Mouse (Mus musculus) spleen, postnatal 10 days (tissue): ENCODE measurements around the gene Atpif1.
"Not testable (repeated sequence)": the region's sequence is repeated elsewhere in the genome, so short reads cannot be mapped to it uniquely, and the experiment has no call there.

Experiments used
- DNase-seq, 2 experiments: peaks; one replicate each; pipeline ENCODE4 v3.0.0; 2021 to 2022; ENCODE audit warnings: low spot score in 2 of 2

Gene Atpif1

DNA sequence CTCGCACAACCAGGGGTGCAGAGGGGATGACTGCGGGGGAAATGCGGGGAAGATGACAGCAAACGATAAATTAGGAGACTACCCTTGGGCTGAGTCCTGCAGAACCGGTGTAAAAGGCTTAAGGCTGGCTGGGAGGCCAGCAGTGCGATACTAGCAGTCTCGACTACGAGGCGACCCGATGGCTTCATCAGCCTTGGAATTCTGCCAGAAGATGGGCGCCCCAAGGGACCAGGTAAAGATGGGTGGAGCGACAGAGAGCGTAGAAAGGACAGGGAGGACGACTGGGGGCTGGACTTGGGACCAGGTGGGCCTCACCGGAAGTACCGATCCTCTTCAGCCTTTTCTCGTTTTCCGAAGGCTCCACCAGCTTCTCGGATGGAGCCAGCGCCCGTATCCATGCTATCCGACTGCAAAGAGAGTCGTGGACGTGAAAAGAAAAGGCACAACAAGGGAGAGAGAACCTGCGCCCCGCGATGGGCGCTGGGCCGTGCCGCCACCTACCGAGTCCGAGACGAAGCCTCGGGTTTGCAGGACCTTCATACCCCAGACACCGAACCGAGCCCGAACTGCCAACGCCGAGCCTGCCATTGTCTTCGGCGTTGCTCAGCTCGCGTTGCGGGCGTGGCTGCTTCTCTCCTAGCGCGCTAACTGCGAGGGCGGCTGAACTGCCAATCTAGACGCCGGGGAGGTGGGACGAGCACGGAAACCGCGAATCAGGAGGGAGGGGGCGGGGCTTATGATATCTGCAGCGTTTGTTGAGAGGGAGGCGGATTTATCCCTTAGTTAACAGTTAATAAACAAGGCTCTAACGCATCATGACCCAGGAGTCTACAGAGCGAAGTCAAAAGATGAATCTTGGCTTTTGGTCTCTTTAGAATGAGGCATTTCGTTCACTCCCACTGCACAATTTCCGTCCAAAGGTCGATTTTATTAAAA lies at the start of gene Atpif1:
TSS of gene Atpif1 (minus strand) at position 679 of the 936 bp plus-strand sequence.
- DNase-seq: peak; percentile 80 to 95

DNA sequence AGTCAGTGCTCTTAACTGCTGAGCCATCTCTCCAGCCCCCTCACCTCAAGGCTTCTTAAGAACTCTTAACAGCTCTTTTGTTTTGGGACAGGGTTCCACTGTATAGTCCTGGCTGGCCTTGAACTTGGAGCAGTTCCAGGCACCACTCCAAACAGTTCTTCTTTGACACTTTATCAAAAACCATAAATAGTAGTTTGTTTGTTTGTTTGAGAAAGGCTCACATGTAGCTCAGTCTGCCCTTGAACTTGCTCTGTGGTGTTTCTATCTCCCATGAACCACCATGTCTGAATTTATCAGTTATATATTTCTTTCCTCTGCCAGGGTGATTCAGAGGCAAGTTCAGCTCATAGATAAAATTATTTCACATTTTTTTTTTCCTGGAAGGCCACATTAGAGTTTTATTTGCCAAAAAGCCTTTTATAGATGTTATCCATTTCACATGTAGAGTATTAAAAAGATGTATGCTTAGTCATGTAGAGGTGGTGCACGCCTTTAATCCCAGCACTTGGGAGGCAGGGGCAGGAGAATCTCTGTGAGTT lies 41.4 kb upstream of the Atpif1 start:
- DNase-seq: no peak

DNA sequence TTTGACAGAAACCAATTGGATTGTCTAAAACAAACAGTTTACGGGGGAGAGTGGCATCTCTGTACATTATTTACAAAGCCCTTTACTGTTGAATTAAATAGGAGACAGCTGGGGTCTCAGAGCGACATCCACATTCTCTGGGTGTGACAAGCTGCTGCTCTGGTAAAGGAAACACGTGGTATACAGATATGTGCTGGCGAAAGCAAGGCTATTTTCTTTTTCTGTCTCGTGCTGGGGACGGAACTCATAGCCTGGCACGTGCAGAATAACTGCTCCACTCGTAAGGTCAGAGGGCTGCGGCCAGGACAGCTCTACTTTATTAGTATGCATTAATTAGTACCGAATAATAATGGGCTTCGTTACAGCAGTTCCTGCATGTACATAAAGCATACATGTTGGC lies 39.9 kb upstream of the Atpif1 start:
- no peak for DNase-seq

DNA sequence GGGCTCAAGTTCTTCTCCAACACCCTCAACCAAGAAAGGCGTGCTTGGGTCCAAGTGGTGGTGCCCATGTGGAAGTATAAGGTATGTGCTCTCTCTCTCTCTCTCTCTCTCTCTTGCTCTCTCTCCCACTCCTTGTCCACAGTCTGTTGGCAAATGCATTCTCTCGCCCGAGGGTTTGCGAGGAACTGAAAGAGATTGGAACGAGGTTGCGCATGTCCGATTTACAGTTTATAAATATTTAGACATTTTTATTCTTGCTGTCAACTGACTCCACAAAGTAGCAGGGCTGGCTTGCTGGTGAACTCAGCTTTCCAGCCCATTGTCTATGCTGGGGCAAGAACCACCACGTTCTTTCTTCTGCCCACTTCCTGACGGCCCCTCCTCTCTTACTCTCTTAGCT lies 37.7 kb upstream of the Atpif1 start:
- DNase-seq: no peak

DNA sequence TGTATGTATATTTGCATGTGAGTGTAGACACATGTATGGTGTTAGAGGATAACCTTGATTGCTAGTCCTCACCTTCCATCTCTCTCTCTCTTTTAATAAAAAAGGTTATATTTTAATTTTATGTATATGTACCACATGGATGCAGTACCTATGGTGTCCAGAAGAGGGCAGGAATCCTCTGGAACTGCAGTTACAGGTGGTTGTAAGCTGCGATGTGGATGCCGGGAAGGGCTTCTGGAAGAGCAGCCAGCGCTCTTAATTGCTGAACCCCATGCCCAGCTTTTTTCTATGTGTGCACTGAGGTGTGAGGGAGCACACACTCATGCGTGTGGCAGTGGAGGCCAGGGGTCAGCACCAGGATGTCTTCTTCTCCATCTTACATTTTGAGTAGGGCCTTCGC lies 35.7 kb upstream of the Atpif1 start:
- peak in 1 of 2 experiments; percentile 55 for DNase-seq

DNA sequence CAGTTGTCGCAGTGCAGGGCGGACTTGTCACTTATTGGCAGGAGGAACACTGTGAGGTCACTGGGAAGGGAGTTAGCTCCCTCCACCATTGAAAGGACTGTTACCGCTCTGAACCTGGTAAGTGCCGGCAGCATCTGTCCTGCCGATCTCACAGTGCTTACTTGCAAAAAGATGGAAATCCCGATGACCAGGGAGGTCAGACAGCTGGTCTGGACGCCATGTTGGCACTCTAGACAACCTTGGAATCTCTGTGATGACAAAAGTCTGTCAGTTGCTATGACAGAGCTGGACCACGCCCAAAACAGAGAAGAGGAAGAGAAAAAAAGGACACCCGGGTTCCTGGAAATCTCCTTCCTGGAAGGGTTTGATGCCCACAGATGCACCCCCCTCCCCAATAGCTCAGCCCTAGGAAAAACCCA lies 33.9 kb upstream of the Atpif1 start:
- DNase-seq: no peak

DNA sequence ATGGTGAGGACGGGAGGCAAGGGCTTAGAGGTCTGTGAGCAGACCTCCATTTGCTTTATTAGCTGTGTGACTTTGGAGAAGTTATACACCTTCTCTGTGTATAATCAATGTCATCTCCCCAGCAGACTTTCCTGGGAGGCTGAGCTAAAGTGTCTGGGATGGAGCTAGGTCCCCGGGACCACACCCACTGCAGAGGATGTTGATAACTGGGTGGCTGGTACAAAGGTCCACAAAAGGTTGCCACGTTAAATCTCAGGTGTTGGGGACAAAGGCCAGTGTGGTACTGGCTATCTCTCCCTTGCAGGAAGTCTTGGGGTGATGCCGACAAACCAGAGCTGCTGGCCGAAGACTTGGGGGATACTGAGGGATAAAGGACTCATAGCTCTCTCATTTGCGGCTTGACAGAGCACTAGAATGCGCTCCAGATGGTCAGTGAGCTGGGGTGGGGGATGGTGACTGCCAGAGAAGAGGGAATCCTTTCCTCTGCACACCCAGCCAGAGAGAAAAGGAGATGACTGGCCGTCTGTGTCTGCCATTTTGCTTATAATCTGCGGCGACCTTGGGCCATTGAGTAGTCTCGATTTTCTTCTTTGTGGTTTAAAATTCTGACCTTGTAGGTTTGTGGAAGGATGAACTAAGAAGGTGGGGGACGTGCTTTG lies 31.8 kb upstream of the Atpif1 start:
- DNase-seq: no peak

DNA sequence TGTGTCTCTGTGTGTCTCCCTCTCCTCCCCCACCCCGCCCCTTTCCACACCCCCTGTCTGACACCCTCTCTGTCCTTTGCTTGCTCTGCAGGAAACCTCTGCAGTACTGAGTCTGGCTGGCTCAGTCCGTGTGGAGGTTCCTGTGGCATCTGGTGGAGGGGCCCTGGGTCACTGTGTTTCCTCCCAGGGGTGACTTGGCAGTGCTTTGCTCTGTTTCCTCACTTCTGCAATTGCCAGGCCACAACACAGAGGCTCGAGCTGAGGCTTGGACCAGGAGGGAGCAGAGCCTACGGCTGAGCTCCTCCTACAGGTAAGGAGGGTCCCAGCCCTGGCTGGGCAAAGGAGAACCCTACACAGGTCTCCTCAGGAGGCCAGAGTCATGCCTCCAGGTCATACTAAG lies 30.5 kb upstream of the Atpif1 start, which contains the start of gene Ptafr:
TSS of gene Ptafr (plus strand) at position 103 of the 400 bp plus-strand sequence.
- peak in 1 of 2 experiments; percentile 61 for DNase-seq

DNA sequence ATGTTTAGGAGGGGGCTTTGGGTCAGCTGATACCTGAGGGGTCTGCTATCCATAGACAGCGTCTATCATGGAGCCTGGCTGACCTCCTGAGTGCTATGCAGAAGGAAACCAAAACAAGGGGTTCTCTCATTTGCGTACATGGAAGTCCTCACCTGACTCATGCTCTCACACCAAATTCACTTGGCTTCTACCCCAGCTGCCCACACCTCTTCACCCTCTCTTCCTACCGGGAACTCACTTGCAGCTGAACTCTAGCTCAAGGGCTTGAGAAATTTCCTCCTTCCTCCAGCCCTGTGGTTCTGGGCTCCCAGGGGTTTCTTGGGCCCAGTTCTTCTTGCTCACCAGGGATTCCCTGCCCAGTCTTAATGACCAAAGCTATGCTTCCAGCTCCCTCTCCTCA lies 29.8 kb upstream of the Atpif1 start:
- no peak for DNase-seq

DNA sequence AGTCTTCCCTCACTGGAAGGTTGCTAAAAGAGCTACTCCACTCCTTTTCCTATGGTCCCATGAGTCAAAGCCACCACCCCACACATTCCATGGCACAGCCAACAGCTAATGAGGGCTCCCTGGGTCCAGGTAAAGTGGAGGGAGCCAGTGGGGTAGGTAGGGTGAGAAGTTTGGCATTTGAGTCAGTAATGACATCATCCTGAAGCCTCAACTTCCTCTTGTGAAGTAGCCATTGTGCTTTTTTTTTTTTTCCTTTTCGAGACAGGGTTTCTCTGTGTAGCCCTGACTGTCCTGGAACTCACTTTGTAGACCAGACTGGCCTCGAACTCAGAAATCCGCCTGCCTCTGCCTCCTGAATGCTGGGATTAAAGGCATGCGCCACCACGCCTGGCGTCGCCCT lies 22.1 kb upstream of the Atpif1 start:
- DNase-seq: not testable (repeated sequence)

DNA sequence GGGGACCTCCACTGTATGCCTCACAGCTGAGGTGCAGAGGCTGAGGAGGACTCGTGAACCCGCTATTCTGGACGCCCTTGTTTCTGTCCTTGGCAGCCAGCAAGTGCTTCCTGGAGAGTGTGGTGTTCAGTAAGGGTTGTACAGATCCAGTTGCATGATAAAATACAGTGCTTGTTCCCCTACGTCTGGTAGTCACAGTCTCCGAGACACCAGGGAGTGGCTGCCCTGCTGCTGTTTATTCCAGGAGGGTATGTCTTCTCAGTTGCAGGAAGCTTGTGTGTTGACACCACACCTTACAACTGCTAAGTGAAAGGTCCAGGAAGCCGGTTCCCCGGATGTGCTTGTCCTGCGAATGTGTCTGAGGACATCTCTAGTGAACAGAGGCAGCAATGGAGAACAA lies 21.2 kb upstream of the Atpif1 start:
- DNase-seq: no peak

DNA sequence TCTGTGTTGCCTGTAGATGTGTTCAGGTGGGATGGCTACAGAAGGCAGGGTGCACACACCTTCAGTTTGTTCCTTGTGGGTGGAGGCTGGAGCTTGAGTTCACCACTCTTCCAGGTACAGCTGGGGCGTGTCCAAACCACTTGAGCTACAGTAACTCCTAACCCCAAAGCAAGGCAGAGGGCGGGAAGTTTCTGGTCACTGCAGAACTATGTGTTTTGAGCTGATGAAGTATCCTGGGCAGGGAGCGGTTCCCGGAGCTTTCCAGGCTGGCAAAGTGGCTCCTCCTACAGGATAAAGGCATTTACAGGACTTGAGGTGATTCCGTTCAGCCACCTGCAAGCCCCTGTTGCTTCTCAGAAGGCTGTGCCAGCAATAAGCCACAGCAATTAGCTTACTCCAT lies 20.8 kb upstream of the Atpif1 start:
- DNase-seq: no peak

DNA sequence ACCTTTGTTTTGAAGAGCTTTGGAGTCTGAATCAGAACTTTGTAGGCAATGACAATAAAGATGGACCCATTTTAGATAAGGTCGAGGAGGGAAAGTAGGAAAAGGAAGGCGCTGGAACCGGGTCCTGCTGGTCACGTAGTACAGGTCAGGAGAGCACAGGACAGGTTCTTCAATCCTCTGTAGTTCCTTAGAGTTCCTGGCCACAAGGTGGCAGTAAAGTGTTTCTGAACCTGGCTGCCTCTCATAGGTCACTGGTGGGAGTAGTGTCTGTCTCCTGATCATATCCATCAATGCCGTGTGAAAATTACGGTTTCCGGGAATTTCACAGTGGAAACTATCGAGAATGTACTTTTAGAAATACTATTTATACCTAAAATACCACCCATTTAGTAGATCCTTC lies 12.4 kb upstream of the Atpif1 start:
- DNase-seq: peak; percentile 75 to 81

DNA sequence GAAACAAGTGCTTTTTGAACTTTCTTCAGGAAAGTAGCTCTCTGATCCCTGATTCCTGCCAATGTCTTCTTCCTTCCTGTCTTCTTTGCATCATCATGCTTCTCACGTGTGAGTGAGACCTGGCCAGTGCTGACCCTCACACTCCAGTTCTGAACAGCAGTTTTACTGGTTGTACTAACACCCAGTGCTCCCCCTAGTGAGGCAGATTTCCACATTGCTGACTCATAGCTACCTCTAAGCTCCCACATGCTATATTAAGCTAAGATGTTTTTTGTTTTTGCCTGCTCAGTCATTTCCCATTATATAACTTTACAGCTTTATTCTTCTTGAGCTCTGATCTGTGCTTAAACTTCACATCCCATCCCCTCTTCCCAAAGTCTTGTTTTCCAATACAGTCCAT lies 9.3 kb upstream of the Atpif1 start:
- DNase-seq: no peak

DNA sequence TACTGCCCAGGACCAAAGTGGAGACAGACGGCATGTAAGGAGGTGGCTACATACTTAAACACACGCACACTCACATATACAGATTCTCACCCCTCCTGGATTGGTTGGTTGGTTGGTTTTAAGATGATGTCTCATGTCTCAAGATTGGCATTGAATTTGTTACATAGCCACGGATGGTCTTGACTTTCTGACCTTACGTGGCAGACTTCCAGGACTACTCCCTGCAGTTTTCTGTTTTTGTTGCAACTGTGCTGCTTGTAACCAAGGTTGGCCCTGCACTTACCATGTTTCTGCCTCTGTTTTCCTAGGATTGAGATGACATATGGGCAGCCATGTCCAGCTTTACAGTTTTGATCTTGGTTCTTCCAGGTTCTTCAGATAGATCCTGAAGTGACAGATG lies 8.0 kb upstream of the Atpif1 start:
- DNase-seq: no peak

DNA sequence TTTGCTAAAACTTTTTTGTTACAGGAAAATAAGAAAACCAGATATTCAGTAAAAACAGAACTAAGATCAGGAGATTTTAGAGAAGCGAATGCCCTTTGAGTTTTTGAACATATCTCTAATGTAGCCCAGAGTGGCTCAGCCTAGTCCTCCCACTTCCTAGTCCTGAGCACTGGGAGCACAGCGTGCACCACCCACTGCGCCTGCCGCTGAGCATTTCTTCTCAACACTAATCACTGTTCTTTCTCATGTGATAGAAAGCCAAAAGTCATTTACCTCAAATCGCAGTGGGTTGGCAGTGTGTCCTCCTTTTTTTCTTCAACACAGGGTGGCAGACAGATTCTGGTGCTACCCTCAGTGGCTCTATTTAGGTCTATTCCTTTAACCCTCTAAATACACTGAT lies 6.0 kb upstream of the Atpif1 start:
- DNase-seq: no peak

DNA sequence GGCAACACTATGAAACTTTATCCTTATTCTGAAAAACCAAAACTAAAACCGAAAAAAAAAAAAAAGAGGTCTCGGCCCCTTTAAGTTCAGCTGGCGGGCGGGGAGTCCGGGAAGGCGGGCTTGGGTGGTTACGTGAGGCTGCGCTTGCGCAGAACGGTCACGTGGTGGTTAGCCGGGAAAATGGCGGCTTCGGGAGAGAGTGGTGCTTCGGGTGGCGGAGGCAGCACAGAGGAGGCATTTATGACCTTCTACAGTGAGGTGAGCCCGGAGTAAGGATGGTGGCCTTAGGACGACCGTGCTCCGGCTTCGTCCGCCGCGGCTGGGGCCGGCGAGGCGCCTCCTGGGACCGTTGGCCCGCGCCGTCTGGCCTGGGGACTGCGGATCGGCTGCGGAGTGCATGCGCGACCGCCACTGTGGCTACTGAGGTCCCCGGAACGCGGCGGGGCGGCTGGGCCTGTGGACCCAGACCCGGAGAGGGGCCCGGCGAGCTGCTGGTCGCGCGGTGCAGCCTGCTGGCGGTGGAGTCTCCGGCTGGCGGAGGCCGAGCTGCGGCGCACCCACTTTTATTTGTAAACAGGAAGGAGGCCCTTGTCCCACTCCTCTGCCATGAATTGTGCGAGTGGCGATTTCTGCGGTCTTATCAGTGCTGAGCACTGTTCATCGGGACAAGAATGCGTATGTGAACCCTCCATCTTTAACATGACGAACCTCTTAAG lies 2.1 kb upstream of the Atpif1 start, which contains the start of gene Dnajc8:
TSS of gene Dnajc8 (plus strand) at position 145 of the 716 bp plus-strand sequence.
- DNase-seq: peak; percentile 96 to 98

DNA sequence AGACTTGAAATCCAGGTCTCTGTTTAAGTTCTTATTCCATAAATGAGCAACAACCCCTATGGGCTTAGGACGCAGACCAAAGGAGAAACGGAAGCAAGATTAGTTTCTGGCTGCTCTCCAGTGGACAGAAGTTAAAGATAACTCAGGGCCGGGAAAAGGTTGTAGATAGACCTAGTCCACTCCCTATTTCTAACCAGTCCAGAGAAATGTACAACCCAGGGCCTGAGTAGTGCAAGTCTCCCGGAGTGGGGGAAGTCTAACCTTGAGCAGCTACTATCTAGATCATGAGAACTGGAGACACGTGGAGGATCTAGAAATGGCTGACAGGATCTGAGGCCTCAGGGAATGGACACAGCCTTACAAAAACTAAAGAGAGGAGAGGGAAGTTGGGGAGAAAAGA lies 963 bp downstream of the Atpif1 start:
- DNase-seq: no peak

DNA sequence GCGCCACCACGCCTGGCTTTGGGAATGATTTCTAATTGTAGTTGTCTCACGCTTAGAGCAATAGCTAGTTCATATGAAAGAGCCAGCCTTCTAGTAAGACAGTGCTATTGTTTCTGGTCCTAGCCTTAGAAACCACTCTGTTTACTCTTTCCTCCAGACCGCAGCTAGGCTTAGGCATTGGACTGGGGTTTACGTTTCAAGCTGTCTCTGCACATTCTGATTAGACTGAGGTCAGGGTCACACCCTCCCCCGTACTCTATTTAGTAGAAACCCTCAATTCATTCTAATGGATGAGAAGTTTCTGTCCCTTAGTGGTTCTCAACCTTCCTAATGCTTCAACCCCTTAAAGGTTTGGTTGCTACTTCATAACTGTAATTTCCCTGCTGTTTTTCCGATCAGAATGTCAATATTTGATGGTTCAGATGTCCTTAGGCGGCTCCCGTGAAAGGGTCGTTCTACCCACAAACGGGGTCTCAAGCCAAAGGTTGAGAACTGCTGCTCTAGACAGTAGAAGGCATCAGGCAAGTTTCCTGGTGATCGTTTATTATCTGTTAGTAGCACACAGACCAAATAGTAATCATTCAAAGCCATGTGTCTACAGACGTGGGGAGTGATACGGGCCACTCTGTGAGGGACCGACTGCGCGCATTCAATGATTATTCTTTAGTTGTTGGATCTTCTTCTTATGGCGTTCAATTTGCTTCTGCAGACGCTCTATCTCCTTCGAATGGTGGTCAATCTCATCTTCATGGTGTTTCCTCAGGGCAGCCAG lies 3.2 kb downstream of the Atpif1 start:
- no peak for DNase-seq

DNA sequence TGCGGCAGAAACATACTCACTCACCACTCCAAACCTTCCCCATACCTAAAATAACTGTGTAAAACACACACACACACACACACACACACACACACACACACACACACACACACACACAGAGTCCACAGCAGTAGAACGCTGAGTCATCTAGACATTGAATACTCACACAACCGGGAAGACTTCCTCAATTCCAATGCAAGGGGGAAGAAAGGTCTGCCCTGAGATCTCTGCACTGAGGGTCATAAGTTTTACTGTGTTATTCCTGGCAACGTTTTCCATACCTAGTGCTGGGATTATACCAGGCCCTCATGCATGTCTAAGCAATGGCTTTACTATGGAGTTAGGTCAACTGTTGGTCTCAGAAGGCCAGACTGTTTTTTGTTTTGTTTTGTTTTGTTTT lies 4.1 kb downstream of the Atpif1 start:
- DNase-seq: no peak

DNA sequence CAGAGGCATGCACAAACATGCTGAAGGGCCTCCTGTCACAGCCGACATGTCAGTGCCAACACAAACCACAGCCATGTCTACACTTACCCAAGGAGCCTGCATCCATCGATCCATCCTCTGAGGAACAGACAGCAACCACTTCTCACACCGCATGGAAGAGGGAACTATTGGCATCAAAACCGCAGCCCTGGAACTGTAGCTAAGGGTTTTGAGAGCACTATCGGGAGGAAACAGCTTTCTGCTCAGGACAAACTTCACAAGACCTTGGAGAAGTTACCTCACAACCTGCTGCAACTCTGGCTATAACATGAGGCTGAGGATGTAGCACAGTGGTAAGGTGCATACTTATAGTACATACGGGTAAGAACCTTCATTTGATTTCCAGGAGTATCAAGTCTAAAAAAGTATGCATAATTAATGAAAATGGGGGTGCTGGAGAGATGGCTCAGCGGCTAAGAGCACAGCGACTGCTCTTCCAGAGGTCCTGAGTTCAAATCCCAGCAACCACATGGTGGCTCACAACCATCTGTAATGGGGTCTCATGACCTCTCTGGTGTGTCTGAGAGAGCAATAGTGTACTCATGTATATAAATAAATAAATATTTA lies 5.4 kb downstream of the Atpif1 start:
- no peak for DNase-seq
